Mouse (Mus musculus): ENCODE results near the gene Uchl1. TPM values are rescaled to one million over a fixed set of nuclear protein-coding genes. Genes with fewer than 3 reads are reported as not detected.

The Uchl1 gene
- polyA plus RNA-seq, 1 experiment = 13.2 TPM

GRCm38 (mm10) chr5:66677411-66678345 is 1.8 kb downstream of the Uchl1 start:
- TF ChIP-seq CTCF (IDR thresholded peaks at IDR 0.05; ENCODE audit: low read depth, low read length) = 0 out of 2 replicates have a peak, but pooled peaks have one; percentile 22
- no peak for TF ChIP-seq POLR2A (IDR thresholded peaks at IDR 0.05; ENCODE audit: borderline replicate concordance, low read depth, low read length)
- H3K4me1 ChIP-seq (ENCODE audit: control insufficient read depth, insufficient read depth, low read length) = peaks cover 15% of the 10 kb centered on the region
- H3K4me3 ChIP-seq (ENCODE audit: insufficient read depth, low read length) = no peak overlapping the region
- H3K27ac ChIP-seq (ENCODE audit: insufficient read depth, low read depth, low read length) = no peak overlapping the region

- Histone ChIP-seq H3K4me3 (ENCODE audit: insufficient read depth, low read length) (no peak overlapping the region), H3K4me1 (ENCODE audit: control insufficient read depth, insufficient read depth, low read length) (peaks cover 15% of the 10 kb centered on the region), H3K27ac (ENCODE audit: insufficient read depth, low read depth, low read length) (no peak overlapping the region)
- no peak for TF ChIP-seq POLR2A (IDR thresholded peaks at IDR 0.05; ENCODE audit: borderline replicate concordance, low read depth, low read length)
- no peak for TF ChIP-seq CTCF (IDR thresholded peaks at IDR 0.05; ENCODE audit: low read depth, low read length)
Observed at GRCm38 (mm10) chr5:66679222-66679621, 3.3 kb downstream of the Uchl1 start.

- H3K27ac ChIP-seq (ENCODE audit: insufficient read depth, low read depth, low read length) = no peak overlapping the region
- H3K4me1 ChIP-seq (ENCODE audit: control insufficient read depth, insufficient read depth, low read length) = no peaks in the 10 kb centered on the region
- TF ChIP-seq CTCF (IDR thresholded peaks at IDR 0.05; ENCODE audit: low read depth, low read length) (no peak), POLR2A (IDR thresholded peaks at IDR 0.05; ENCODE audit: borderline replicate concordance, low read depth, low read length) (no peak)
- H3K4me3 ChIP-seq (ENCODE audit: insufficient read depth, low read length) = no peak overlapping the region
Observed at GRCm38 (mm10) chr5:66685930-66686329, 10.0 kb downstream of the Uchl1 start.

GRCm38 (mm10) chr5:66686863-66687262 is 11.0 kb downstream of the Uchl1 start:
- no peak overlapping the region for H3K4me3 ChIP-seq (ENCODE audit: insufficient read depth, low read length)
- no peak for TF ChIP-seq CTCF (IDR thresholded peaks at IDR 0.05; ENCODE audit: low read depth, low read length)
- TF ChIP-seq POLR2A (IDR thresholded peaks at IDR 0.05; ENCODE audit: borderline replicate concordance, low read depth, low read length) = no peak
- H3K4me1 ChIP-seq (ENCODE audit: control insufficient read depth, insufficient read depth, low read length) = no peaks in the 10 kb centered on the region

GRCm38 (mm10) chr5:66687737-66688136 is 11.8 kb downstream of the Uchl1 start:
- H3K4me1 ChIP-seq (ENCODE audit: control insufficient read depth, insufficient read depth, low read length) = no peaks in the 10 kb centered on the region
- TF ChIP-seq POLR2A (IDR thresholded peaks at IDR 0.05; ENCODE audit: borderline replicate concordance, low read depth, low read length) (no peak), CTCF (IDR thresholded peaks at IDR 0.05; ENCODE audit: low read depth, low read length) (no peak)
- no peak overlapping the region for H3K4me3 ChIP-seq (ENCODE audit: insufficient read depth, low read length)
- no peak overlapping the region for H3K27ac ChIP-seq (ENCODE audit: insufficient read depth, low read depth, low read length)

More at GRCm38 (mm10) chr5:66686863-66687262, 11.0 kb downstream of the Uchl1 start:
- H3K27ac ChIP-seq (ENCODE audit: insufficient read depth, low read depth, low read length) = no peak overlapping the region

- Histone ChIP-seq H3K27ac (ENCODE audit: insufficient read depth, low read depth, low read length) (no peak overlapping the region), H3K4me3 (ENCODE audit: insufficient read depth, low read length) (no peak overlapping the region), H3K4me1 (ENCODE audit: control insufficient read depth, insufficient read depth, low read length) (no peaks in the 10 kb centered on the region)
- no peak for TF ChIP-seq CTCF (IDR thresholded peaks at IDR 0.05; ENCODE audit: low read depth, low read length)
- no peak for TF ChIP-seq POLR2A (IDR thresholded peaks at IDR 0.05; ENCODE audit: borderline replicate concordance, low read depth, low read length)
Observed at GRCm38 (mm10) chr5:66688286-66688685, 12.4 kb downstream of the Uchl1 start.

GRCm38 (mm10) chr5:66689796-66690195 is 13.9 kb downstream of the Uchl1 start:
- TF ChIP-seq POLR2A (IDR thresholded peaks at IDR 0.05; ENCODE audit: borderline replicate concordance, low read depth, low read length) = no peak
- TF ChIP-seq CTCF (IDR thresholded peaks at IDR 0.05; ENCODE audit: low read depth, low read length) = no peak
- no peak overlapping the region for H3K4me3 ChIP-seq (ENCODE audit: insufficient read depth, low read length)
- no peak overlapping the region for H3K27ac ChIP-seq (ENCODE audit: insufficient read depth, low read depth, low read length)
- no peaks in the 10 kb centered on the region for H3K4me1 ChIP-seq (ENCODE audit: control insufficient read depth, insufficient read depth, low read length)

- TF ChIP-seq CTCF (IDR thresholded peaks at IDR 0.05; ENCODE audit: low read depth, low read length) = no peak
- TF ChIP-seq POLR2A (IDR thresholded peaks at IDR 0.05; ENCODE audit: borderline replicate concordance, low read depth, low read length) = no peak
- Histone ChIP-seq H3K27ac (ENCODE audit: insufficient read depth, low read depth, low read length) (no peak overlapping the region), H3K4me1 (ENCODE audit: control insufficient read depth, insufficient read depth, low read length) (no peaks in the 10 kb centered on the region), H3K4me3 (ENCODE audit: insufficient read depth, low read length) (no peak overlapping the region)
Observed at GRCm38 (mm10) chr5:66693231-66693630, 17.3 kb downstream of the Uchl1 start.

GRCm38 (mm10) chr5:66697119-66697518 is 21.2 kb downstream of the Uchl1 start:
- Histone ChIP-seq H3K27ac (ENCODE audit: insufficient read depth, low read depth, low read length) (no peak overlapping the region), H3K4me3 (ENCODE audit: insufficient read depth, low read length) (no peak overlapping the region), H3K4me1 (ENCODE audit: control insufficient read depth, insufficient read depth, low read length) (no peaks in the 10 kb centered on the region)
- no peak for TF ChIP-seq CTCF (IDR thresholded peaks at IDR 0.05; ENCODE audit: low read depth, low read length)
- TF ChIP-seq POLR2A (IDR thresholded peaks at IDR 0.05; ENCODE audit: borderline replicate concordance, low read depth, low read length) = no peak

- no peaks in the 10 kb centered on the region for H3K4me1 ChIP-seq (ENCODE audit: control insufficient read depth, insufficient read depth, low read length)
- no peak for TF ChIP-seq CTCF (IDR thresholded peaks at IDR 0.05; ENCODE audit: low read depth, low read length)
- no peak for TF ChIP-seq POLR2A (IDR thresholded peaks at IDR 0.05; ENCODE audit: borderline replicate concordance, low read depth, low read length)
- H3K4me3 ChIP-seq (ENCODE audit: insufficient read depth, low read length) = no peak overlapping the region
- H3K27ac ChIP-seq (ENCODE audit: insufficient read depth, low read depth, low read length) = no peak overlapping the region
Observed at GRCm38 (mm10) chr5:66699911-66700310, 24.0 kb downstream of the Uchl1 start.
